Mouse (Mus musculus) gastrocnemius, adult 2 months (tissue): ENCODE results near the gene Snrpa. TPM values are rescaled to one million over a fixed set of nuclear protein-coding genes. Genes with fewer than 3 reads are reported as not detected.
"Not testable (repeated sequence)": the region's sequence is repeated elsewhere in the genome, so short reads cannot be mapped to it uniquely, and the experiment has no call there.

Experiments used
- DNase-seq: peaks from one replicate; pipeline ENCODE4 v3.0.0; 2022
- H3K27ac ChIP-seq: fragments of 200-600 bp; 2 replicates; pipeline ENCODE4 v1.8.1; 2022; ENCODE audit warnings: mild to moderate bottlenecking
- H3K4me3 ChIP-seq: fragments of 200-600 bp; 2 replicates; pipeline ENCODE4 v1.8.1; 2022; ENCODE audit warnings: mild to moderate bottlenecking, moderate library complexity
- CTCF ChIP-seq: fragments of 200-600 bp; IDR thresholded peaks from 2 replicates; pipeline ENCODE4 v1.8.1; 2022; ENCODE audit warnings: antibody characterized with exemption, mild to moderate bottlenecking, moderate library complexity
- intact Hi-C: fragments of 180-260 bp; cut with DNase I; formaldehyde crosslinking; loops from one replicate; pipeline ENCODE4 v1.15.1; 2025
- long read RNA-seq, 2 experiments: library from polyadenylated mRNA; stranded (forward); transcript quantifications; one replicate each; pipeline ENCODE4 v2.0.0; 2021
- total RNA-seq, 2 experiments: library from RNA; stranded (reverse); gene quantifications; 2 replicates each; pipeline ENCODE4 v1.2.3; 2021

The Snrpa gene
- 10 to 100 TPM; 32.5 to 37.3 TPM for total RNA-seq
- long read RNA-seq, experiment 1, transcript Snrpa-202 (7 exons, 1,336 nt), result minor isoform, 10 of 48 reads
- long read RNA-seq, experiment 1, transcript Snrpa-201 (7 exons, 1,365 nt), result major isoform, 31 of 48 reads
- long read RNA-seq, experiment 1, partial matches to known transcripts, result 4 of 48 reads
- long read RNA-seq, experiment 1, other reads (novel, unspliced or antisense), result 1 of 48 reads
- long read RNA-seq, experiment 2, transcript Snrpa-202 (7 exons, 1,336 nt), result minor isoform, 14 of 50 reads
- long read RNA-seq, experiment 2, transcript Snrpa-201 (7 exons, 1,365 nt), result major isoform, 34 of 50 reads
- long read RNA-seq, experiment 2, partial matches to known transcripts, result 0 of 50 reads
- long read RNA-seq, experiment 2, other reads (novel, unspliced or antisense), result 0 of 50 reads

- DNase-seq, result peak; percentile 97
- intact Hi-C loops, result loop anchor here (1.0 to 5.0 kb wide), 3 partner anchors 17 to 34 kb away; partner anchors contain the start of gene Itpkc
- H3K27ac ChIP-seq, result peak within 1 kb of the TSS; percentile 100
- H3K4me3 ChIP-seq, result peak within 1 kb of the TSS; percentile 99
- TF ChIP-seq CTCF, result no peak
These were observed at the start of gene Snrpa, which contains the start of gene BC024978 for GRCm38 (mm10) chr7:27195681-27196611. Gene Snrpa (minus strand): TSS chr7:27196271. Gene BC024978 (plus strand): TSS chr7:27195781.

- DNase-seq, H3K4me3 ChIP-seq, H3K27ac ChIP-seq, intact Hi-C loops: not testable (repeated sequence)
- peak; percentile 60 for TF ChIP-seq CTCF
These were observed 48.0 kb upstream of the Snrpa start for GRCm38 (mm10) chr7:27244088-27244487.

- intact Hi-C loops, result no loop called here
- Histone ChIP-seq H3K4me3 (no peak overlapping the region), H3K27ac (peak overlapping the region; percentile 67)
- TF ChIP-seq CTCF, result no peak
- DNase-seq, result peak; percentile 78
These were observed 47.1 kb upstream of the Snrpa start for GRCm38 (mm10) chr7:27243211-27243610.

- H3K27ac ChIP-seq, result no peak overlapping the region
- intact Hi-C loops, result no loop called here
- H3K4me3 ChIP-seq, result no peak overlapping the region
- no peak for TF ChIP-seq CTCF
- no peak for DNase-seq
These were observed 42.5 kb upstream of the Snrpa start for GRCm38 (mm10) chr7:27238568-27238967.

- no peak for TF ChIP-seq CTCF
- Histone ChIP-seq H3K4me3 (no peak overlapping the region), H3K27ac (no peak overlapping the region)
- no peak for DNase-seq
- intact Hi-C loops, result no loop called here
These were observed 41.5 kb upstream of the Snrpa start for GRCm38 (mm10) chr7:27237527-27237926.

GRCm38 (mm10) chr7:27235726-27236125 is 39.7 kb upstream of the Snrpa start:
- Histone ChIP-seq H3K27ac (no peak overlapping the region), H3K4me3 (no peak overlapping the region)
- DNase-seq, result no peak
- intact Hi-C loops, result no loop called here
- TF ChIP-seq CTCF, result no peak

- no peak for TF ChIP-seq CTCF
- peak overlapping the region; percentile 86 for H3K27ac ChIP-seq
- peak overlapping the region; percentile 76 for H3K4me3 ChIP-seq
- intact Hi-C loops, result loop anchor here (2.0 kb wide), 1 partner anchor 74 kb away; no protein-coding TSS in a partner anchor
- DNase-seq, result no peak
These were observed 37.2 kb upstream of the Snrpa start for GRCm38 (mm10) chr7:27233300-27233699.

- Histone ChIP-seq H3K27ac (peak within 1 kb of the TSS; percentile 86), H3K4me3 (peak within 1 kb of the TSS; percentile 76)
- peak; percentile 95 for DNase-seq
- TF ChIP-seq CTCF, result no peak
- intact Hi-C loops, result loop anchor here (2.0 kb wide), 1 partner anchor 74 kb away; no protein-coding TSS in a partner anchor
These were observed 36.8 kb upstream of the Snrpa start, which contains the start of gene Coq8b for GRCm38 (mm10) chr7:27232781-27233281. Gene Coq8b (plus strand): TSS chr7:27233023.

- intact Hi-C loops, result loop anchor here (2.0 kb wide), 1 partner anchor 73 kb away; no protein-coding TSS in a partner anchor
- no peak for TF ChIP-seq CTCF
- no peak overlapping the region for H3K4me3 ChIP-seq
- peak; percentile 58 for DNase-seq
- peak overlapping the region; percentile 86 for H3K27ac ChIP-seq
These were observed 35.7 kb upstream of the Snrpa start for GRCm38 (mm10) chr7:27231693-27232331.

GRCm38 (mm10) chr7:27230781-27231180 is 34.7 kb upstream of the Snrpa start:
- intact Hi-C loops, result loop anchor here (1.0 kb wide), 1 partner anchor 27 kb away; no protein-coding TSS in a partner anchor
- Histone ChIP-seq H3K4me3 (no peak overlapping the region), H3K27ac (no peak overlapping the region)
- no peak for DNase-seq
- peak; percentile 31; the same call in 1 of the 2 replicates for TF ChIP-seq CTCF

GRCm38 (mm10) chr7:27228865-27229264 is 32.8 kb upstream of the Snrpa start:
- H3K4me3 ChIP-seq, result peak overlapping the region; percentile 85
- H3K27ac ChIP-seq, result peak overlapping the region; percentile 95
- DNase-seq, result no peak
- intact Hi-C loops, result loop anchor here (2.0 kb wide), 1 partner anchor 32 kb away; the partner anchor contains the start of gene Snrpa
- TF ChIP-seq CTCF, result no peak
